Mouse (Mus musculus): ENCODE results near the gene Flywch1.

Flywch1 gene

DNA sequence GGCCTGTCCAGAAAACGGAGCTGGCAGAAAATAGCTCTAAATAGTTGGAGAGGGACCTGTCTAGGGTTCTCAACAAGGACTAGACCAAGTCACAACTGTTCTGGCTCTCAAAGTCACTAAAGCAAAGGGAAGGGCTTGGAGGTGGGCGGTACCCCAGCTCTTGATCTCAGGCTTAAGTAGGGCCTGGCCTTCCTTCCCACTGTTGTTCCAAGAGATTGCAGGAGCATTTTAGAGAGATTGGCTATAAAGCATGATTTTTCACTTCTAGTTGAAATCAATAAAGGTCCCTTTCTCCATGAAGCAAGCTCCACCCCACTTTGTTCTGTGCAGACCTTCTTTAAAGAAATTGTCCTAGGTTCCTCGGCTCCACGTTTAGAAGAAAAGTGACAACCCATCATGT, 45.9 kb downstream of the Flywch1 start:
- CTCF ChIA-PET = interaction anchor here in 3 of 4 experiments (0.5 to 2.8 kb wide), 7 partner anchors 22 to 122 kb away, joined by 3 to 14 read pairs (median 4); partner anchors contain the start of genes Prss32 (in 2 of the 3) and Prss41 (in 2 of the 3)

GRCm38 (mm10) chr17:23722376-23723125, 48.9 kb downstream of the Flywch1 start, which contains the start of gene 1520401A03Rik:
1520401A03Rik (minus strand) TSS chr17:23722783.
- CTCF ChIA-PET = interaction anchor here (0.5 to 4.3 kb wide), 11 partner anchors 16 to 271 kb away, joined by 3 to 24 read pairs (median 4); partner anchors contain the start of genes Prss32 (in 1 of the 4) and Prss41 (in 1 of the 4)
- POLR2A ChIA-PET = interaction anchor here in 2 of 4 experiments (0.6 to 16.9 kb wide), 7 partner anchors 17 to 86 kb away, joined by 3 to 197 read pairs (median 4); partner anchors contain the start of genes Paqr4 (in 2 of the 2) and Kremen2 (in 1 of the 2)

More for the DNA sequence above, 45.9 kb downstream of the Flywch1 start:
- POLR2A ChIA-PET = interaction anchor here in 3 of 4 experiments (0.6 to 16.9 kb wide), 27 partner anchors 8 to 166 kb away, joined by 3 to 197 read pairs (median 4); partner anchors contain the start of genes Paqr4 (in 3 of the 3), Kremen2 (in 1 of the 3) and Tnfrsf12a (in 1 of the 3)

GRCm38 (mm10) chr17:23721886-23722285, 49.5 kb downstream of the Flywch1 start:
- ChIA-PET CTCF (interaction anchor here (0.5 to 4.3 kb wide), 8 partner anchors 15 to 272 kb away, joined by 3 to 24 read pairs (median 4); partner anchors contain the start of genes Prss32 (in 1 of the 4) and Prss41 (in 1 of the 4)), POLR2A (interaction anchor here in 2 of 4 experiments (1.1 to 16.9 kb wide), 7 partner anchors 15 to 123 kb away, joined by 3 to 197 read pairs (median 4); partner anchors contain the start of genes Paqr4 (in 2 of the 2), Flywch1 (in 1 of the 2), Kremen2 (in 1 of the 2) and Zfp13 (in 1 of the 2))

- CTCF ChIA-PET = interaction anchor here in 3 of 4 experiments (0.9 to 4.3 kb wide), 7 partner anchors 13 to 159 kb away, joined by 3 to 24 read pairs (median 5); no protein-coding TSS in a partner anchor
- POLR2A ChIA-PET = interaction anchor here in 1 of 4 experiments (0.6 to 16.9 kb wide), 2 partner anchors 22 to 45 kb away, joined by 3 to 197 read pairs; partner anchors contain the start of genes Kremen2 and Paqr4
Observed at GRCm38 (mm10) chr17:23719455-23719854, 51.9 kb downstream of the Flywch1 start.

DNA sequence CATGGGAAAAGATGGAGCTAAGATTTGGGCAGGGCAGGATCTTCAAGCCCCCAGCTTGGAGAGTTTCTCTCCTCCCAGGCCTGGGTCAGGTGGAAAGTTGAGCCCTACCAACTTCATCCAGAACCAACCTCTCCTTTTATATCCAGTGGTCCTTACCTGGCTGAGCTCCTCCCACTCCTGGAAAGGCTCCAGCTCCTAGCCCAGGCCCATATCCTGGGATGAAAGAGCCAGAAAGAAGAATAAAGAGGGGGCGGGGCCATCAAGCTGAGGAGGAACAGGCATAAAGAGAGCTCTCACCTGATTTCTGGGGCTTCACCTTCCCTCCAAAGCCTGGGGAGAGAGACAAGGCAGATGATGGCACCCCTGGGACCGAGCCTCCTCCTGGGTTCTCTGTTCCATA, 54.4 kb downstream of the Flywch1 start:
- ChIA-PET POLR2A (interaction anchor here in 2 of 4 experiments (0.6 to 16.9 kb wide), 8 partner anchors 9 to 118 kb away, joined by 3 to 197 read pairs (median 4); partner anchors contain the start of genes Pkmyt1 (in 2 of the 2), Cldn9 (in 1 of the 2), Kremen2 (in 1 of the 2) and Paqr4 (in 1 of the 2)), CTCF (interaction anchor here (0.6 to 2.7 kb wide), 4 partner anchors 11 to 107 kb away, joined by 3 to 13 read pairs (median 5); no protein-coding TSS in a partner anchor)

DNA sequence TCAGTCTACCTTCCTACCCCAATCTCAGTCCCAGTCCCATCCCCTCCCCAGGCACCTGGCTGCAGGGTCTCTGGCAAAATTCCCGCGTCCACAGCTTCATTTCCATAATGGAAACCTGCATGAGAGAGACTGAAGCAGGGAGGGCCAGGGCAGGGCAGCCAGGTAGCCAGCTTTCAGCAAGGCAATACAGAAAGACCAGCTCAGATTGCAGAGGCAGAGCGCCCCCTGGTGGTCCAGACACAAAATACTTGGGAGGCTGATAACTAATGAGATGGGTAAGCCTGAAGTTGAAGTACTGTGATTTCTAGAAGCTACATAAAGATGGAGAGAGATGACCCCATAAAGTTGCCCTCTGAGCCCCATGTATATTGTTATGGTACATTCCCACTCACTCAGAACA, 65.2 kb downstream of the Flywch1 start:
- POLR2A ChIA-PET = interaction anchor here in 3 of 4 experiments (0.5 to 2.5 kb wide), 20 partner anchors 10 to 139 kb away, joined by 3 to 7 read pairs (median 3); partner anchors contain the start of gene 1520401A03Rik (in 1 of the 3)

GRCm38 (mm10) chr17:23705525-23706104, 65.8 kb downstream of the Flywch1 start:
- CTCF ChIA-PET = interaction anchor here (0.5 to 5.6 kb wide), 86 partner anchors 7 to 966 kb away, joined by 3 to 47 read pairs (median 5); partner anchors contain the start of genes Bicdl2 (in 3 of the 4), Cldn9 (in 3 of the 4), Mmp25 (in 3 of the 4) and 1520401A03Rik (in 2 of the 4)
- POLR2A ChIA-PET = interaction anchor here in 3 of 4 experiments (0.5 to 2.1 kb wide), 16 partner anchors 9 to 138 kb away, joined by 3 to 7 read pairs (median 4); partner anchors contain the start of gene 1520401A03Rik (in 1 of the 3)

More for the DNA sequence above, 65.2 kb downstream of the Flywch1 start:
- CTCF ChIA-PET = interaction anchor here (0.5 to 5.6 kb wide), 91 partner anchors 8 to 967 kb away, joined by 3 to 47 read pairs (median 5); partner anchors contain the start of genes Bicdl2 (in 3 of the 4), Cldn9 (in 3 of the 4), Mmp25 (in 3 of the 4) and 1520401A03Rik (in 2 of the 4)

GRCm38 (mm10) chr17:23704741-23705140, 66.7 kb downstream of the Flywch1 start:
- ChIA-PET POLR2A (interaction anchor here in 2 of 4 experiments (0.7 to 2.1 kb wide), 3 partner anchors 35 to 54 kb away, joined by 3 to 6 read pairs (median 4); no protein-coding TSS in a partner anchor), CTCF (interaction anchor here (0.6 to 5.6 kb wide), 10 partner anchors 21 to 74 kb away, joined by 3 to 47 read pairs (median 5); partner anchors contain the start of genes Bicdl2 (in 1 of the 4) and Cldn9 (in 1 of the 4))

GRCm38 (mm10) chr17:23703301-23703700, 68.1 kb downstream of the Flywch1 start:
- ChIA-PET CTCF (interaction anchor here in 3 of 4 experiments (0.5 to 5.6 kb wide), 7 partner anchors 23 to 1576 kb away, joined by 3 to 47 read pairs (median 3); partner anchors contain the start of gene Pkmyt1 (in 1 of the 3)), POLR2A (interaction anchor here in 3 of 4 experiments (0.6 to 1.2 kb wide), 5 partner anchors 18 to 37 kb away, joined by 3 to 4 read pairs (median 3); no protein-coding TSS in a partner anchor)

Measured in embryonic stem cell, embryonic (primary cell).